Mouse (Mus musculus) heart, adult 2 months (tissue): ENCODE results near the gene Rnf25. TPM values are rescaled to one million over a fixed set of nuclear protein-coding genes. Genes with fewer than 3 reads are reported as not detected.

Experiments
- DNase-seq, 2 experiments: peaks; one replicate each; pipeline ENCODE4 v3.0.0; 2021
- H3K27ac ChIP-seq: fragments of 200-600 bp; 2 replicates; pipeline ENCODE4 v1.8.1; 2022
- H3K27me3 ChIP-seq: fragments of 200-500 bp; 2 replicates; pipeline ENCODE4 v1.6.1; 2012; ENCODE audit warnings: mild to moderate bottlenecking, low read length, inconsistent platforms, mixed read lengths; ENCODE audit not compliant: control insufficient read depth, insufficient read depth
- H3K36me3 ChIP-seq: fragments of 200-500 bp; 2 replicates; pipeline ENCODE4 v1.6.1; 2012; ENCODE audit warnings: low read length, inconsistent platforms; ENCODE audit not compliant: control insufficient read depth, insufficient read depth
- H3K4me1 ChIP-seq: fragments of 200-500 bp; 2 replicates; pipeline ENCODE4 v1.6.1; 2011; ENCODE audit warnings: low read length; ENCODE audit not compliant: control insufficient read depth, insufficient read depth
- H3K4me3 ChIP-seq: fragments of 200-600 bp; 2 replicates; pipeline ENCODE4 v1.8.1; 2022
- H3K79me2 ChIP-seq: fragments of 200-500 bp; replicated peaks from 2 replicates; pipeline ENCODE4 v1.6.1; 2012; ENCODE audit warnings: mild to moderate bottlenecking, inconsistent platforms, low read length, moderate library complexity, mixed read lengths; ENCODE audit not compliant: control insufficient read depth, insufficient read depth
- H3K9ac ChIP-seq: fragments of 200-500 bp; 2 replicates; pipeline ENCODE4 v1.6.1; 2012; ENCODE audit warnings: low read depth, mild to moderate bottlenecking, control low read depth, inconsistent platforms, low read length, mixed read lengths
- CTCF ChIP-seq: fragments of 200-600 bp; IDR thresholded peaks from 2 replicates; pipeline ENCODE4 v1.8.1; 2022; ENCODE audit warnings: antibody characterized with exemption, mild to moderate bottlenecking, moderate library complexity
- EP300 ChIP-seq: fragments of 200-500 bp; IDR thresholded peaks from 2 replicates; pipeline ENCODE4 v1.6.1; 2011; ENCODE audit warnings: low read depth, low read length, control low read depth; ENCODE audit not compliant: insufficient read depth
- POLR2A ChIP-seq: fragments of 200-500 bp; IDR thresholded peaks from 2 replicates; pipeline ENCODE4 v1.6.1; 2011; ENCODE audit warnings: mild to moderate bottlenecking, low read depth, low read length, control low read depth; ENCODE audit not compliant: insufficient read depth
- WGBS: fragments of 180-500 bp; shearing (Covaris S2); methylation state at CpG from one replicate; pipeline ENCODE4 v1.1.7; 2018; 5-methylcytosine and 5-hydroxymethylcytosine counted together
- intact Hi-C: fragments of 180-260 bp; cut with DNase I; formaldehyde crosslinking; loops from one replicate; pipeline ENCODE4 v1.15.1; 2025
- long read RNA-seq: library from polyadenylated mRNA; stranded (forward); transcript quantifications from one replicate; pipeline ENCODE4 v2.0.0, GENCODE M21; 2021
- polyA plus RNA-seq: library from polyadenylated mRNA; depleted of rRNA; stranded (reverse); fragments of >200 nt; gene quantifications from 2 replicates; pipeline ENCODE4 v1.2.3, GENCODE M21; 2012; rRNA removed
- total RNA-seq, 2 experiments: library from RNA; stranded (reverse); gene quantifications; 2 replicates each; pipeline ENCODE4 v1.2.3; 2021

Gene Rnf25
- total RNA-seq: 10 to 100 TPM; 15.9 to 20.5 TPM
- 33.0 and 50.6 TPM in 2 replicates for polyA plus RNA-seq
- long read RNA-seq, partial matches to known transcripts: 0 of 1 reads
- long read RNA-seq, other reads (novel, unspliced or antisense): 1 of 1 reads

DNA sequence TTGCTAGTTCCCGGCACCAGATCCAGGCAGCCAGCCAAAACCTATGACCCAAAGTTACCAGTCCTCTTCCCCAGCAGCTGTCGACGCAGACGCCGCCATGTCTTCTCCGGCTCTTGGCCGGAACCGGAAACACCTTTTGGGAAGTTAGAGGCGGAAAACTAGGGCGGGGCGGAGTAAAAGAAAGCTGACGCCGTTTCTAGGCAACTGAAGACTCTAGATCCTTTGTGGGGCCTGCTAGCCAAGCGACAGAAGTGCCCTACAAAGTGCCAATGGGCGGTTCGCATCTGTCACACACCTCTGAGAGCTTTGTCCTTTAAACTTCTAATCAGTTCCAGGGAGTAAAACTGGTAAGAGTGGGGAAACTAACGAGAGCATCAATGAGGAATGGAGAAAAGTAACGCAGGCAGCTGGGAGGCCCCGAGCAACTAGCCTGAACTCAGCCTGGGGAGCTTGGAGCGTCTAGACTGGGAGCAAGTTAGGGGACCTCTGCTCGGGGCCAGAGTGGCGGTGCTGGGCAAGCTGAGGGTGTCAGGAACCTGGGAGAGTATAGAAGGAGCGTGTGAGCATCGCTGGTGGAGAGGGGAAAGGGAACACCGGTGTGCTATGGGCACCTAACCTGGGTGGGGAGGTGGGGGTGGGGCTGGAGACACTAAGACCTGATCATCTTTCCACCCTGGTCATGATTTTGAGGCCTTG lies at the start of gene Rnf25, which contains the start of gene Stk36:
Gene Rnf25, minus strand, starts transcription at position 131 of the 696 bp plus-strand sequence.
Gene Stk36, plus strand, starts transcription at position 179 of the 696 bp plus-strand sequence.
- peak within 1 kb of the TSS; percentile 84 for H3K27ac ChIP-seq
- peak; percentile 86 to 90 for DNase-seq
- H3K27me3 ChIP-seq: no peaks in the 10 kb centered on the region
- H3K4me3 ChIP-seq: peak within 1 kb of the TSS; percentile 81
- 10% methylated on average over 25 of the region's 25 CpGs for WGBS
- TF ChIP-seq EP300 (no peak), POLR2A (peak; percentile 97), CTCF (no peak)
- no peaks in the 10 kb centered on the region for H3K79me2 ChIP-seq
- intact Hi-C loops: loop anchor here (1.0 to 5.0 kb wide), 2 partner anchors 13 to 161 kb away; partner anchors contain the start of genes Bcs1l and Zfp142
- no peaks in the 10 kb centered on the region for H3K36me3 ChIP-seq
- peak within 1 kb of the TSS; percentile 76 for H3K9ac ChIP-seq
- peaks cover 1% of the 10 kb centered on the region for H3K4me1 ChIP-seq

DNA sequence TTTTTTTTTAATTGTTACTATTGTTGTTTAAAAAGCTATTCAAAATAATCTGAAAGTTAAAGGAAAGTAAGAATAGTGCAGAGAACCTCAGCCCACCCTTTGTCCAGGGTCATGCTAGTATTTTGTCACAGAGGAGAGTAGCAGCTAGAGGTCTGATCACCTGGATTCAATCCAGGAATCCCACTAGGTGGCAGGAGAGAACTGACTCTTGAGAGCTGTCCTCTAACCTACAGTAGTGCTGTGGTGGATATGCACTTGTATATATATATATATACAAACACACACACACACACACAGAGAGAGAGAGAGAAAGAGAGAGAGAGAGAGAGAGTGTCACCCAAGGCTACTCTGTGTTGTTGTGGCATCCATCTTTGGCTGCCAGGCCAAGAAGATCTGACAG lies 42.7 kb upstream of the Rnf25 start:
- Histone ChIP-seq H3K9ac (no peak overlapping the region), H3K27ac (no peak overlapping the region), H3K4me1 (no peaks in the 10 kb centered on the region), H3K4me3 (no peak overlapping the region), H3K79me2 (no peaks in the 10 kb centered on the region), H3K27me3 (no peaks in the 10 kb centered on the region), H3K36me3 (no peaks in the 10 kb centered on the region)
- intact Hi-C loops: no loop called here
- DNase-seq: no peak
- TF ChIP-seq CTCF (peak; percentile 60), EP300 (no peak), POLR2A (no peak)

DNA sequence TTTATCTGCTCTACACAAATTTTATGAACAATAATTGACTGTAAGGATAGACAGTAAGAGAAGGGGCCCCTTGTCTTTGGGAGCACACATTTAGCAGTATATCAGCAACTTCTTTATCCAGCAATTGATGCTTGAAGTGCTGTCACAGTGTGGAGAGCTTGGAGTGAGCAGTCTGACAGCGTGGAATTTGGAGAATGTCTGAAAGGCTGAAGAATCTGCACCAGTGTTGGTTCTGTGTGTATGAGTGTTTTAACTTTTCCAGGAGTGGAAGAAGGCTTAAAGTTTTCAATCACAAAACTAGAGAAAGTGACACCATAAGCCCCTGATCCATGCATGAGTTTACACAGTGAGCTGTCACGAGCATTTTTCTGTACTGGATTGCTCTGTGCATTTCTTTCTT lies 42.3 kb upstream of the Rnf25 start:
- H3K79me2 ChIP-seq: no peaks in the 10 kb centered on the region
- H3K36me3 ChIP-seq: no peaks in the 10 kb centered on the region
- 67% methylated on average over 2 of the region's 2 CpGs for WGBS
- no peak overlapping the region for H3K9ac ChIP-seq
- no peak overlapping the region for H3K4me3 ChIP-seq
- H3K27me3 ChIP-seq: no peaks in the 10 kb centered on the region
- DNase-seq: no peak
- H3K27ac ChIP-seq: no peak overlapping the region
- intact Hi-C loops: no loop called here
- no peaks in the 10 kb centered on the region for H3K4me1 ChIP-seq
- TF ChIP-seq EP300: no peak
- no peak for TF ChIP-seq POLR2A
- TF ChIP-seq CTCF: no peak

DNA sequence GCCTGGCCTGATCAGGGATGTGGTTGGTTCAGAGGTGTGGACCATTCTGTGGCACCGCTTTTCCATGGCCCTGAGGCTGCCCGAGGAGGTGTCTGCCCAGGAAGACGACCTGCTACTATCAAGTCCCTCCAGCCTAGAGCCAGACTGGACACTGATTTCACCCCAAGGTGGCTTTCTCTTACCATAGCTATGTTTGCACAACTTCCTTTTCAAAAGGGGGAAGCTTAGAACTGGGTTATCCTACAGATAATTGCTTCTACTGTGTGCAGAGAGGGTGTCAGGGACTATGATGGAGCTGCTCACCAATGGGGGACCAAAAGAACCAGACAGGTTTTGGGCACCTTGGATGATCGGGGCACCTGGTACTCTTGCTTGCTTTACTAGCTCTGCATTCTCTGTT lies 31.5 kb upstream of the Rnf25 start:
- H3K36me3 ChIP-seq: no peaks in the 10 kb centered on the region
- intact Hi-C loops: no loop called here
- 78% methylated on average over 4 of the region's 4 CpGs for WGBS
- DNase-seq: no peak
- no peak for TF ChIP-seq POLR2A
- TF ChIP-seq EP300: no peak
- no peak for TF ChIP-seq CTCF
- no peaks in the 10 kb centered on the region for H3K27me3 ChIP-seq
- no peak overlapping the region for H3K9ac ChIP-seq
- no peak overlapping the region for H3K4me3 ChIP-seq
- no peak overlapping the region for H3K27ac ChIP-seq
- H3K79me2 ChIP-seq: no peaks in the 10 kb centered on the region
- H3K4me1 ChIP-seq: no peaks in the 10 kb centered on the region

DNA sequence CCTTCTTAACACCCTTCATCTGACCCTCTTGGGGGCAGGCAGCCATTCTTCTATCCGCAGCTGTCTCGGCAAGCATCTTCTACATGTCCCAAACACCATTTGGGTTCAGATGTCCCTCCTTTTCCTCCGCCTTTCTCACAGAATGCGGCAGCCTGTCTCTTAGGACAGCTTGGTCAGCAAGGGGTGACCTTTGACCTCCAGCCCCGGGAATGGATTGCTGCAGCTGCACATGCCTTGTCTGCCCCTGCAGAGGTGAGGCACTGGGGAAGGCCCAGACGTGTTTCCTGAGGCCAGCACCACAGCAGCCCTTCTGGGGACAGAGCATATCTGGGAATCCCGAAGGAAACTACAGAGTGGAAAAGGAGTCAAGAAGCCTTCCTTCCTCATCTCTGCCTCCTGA lies 26.8 kb upstream of the Rnf25 start:
- DNase-seq: no peak
- Histone ChIP-seq H3K79me2 (no peaks in the 10 kb centered on the region), H3K27ac (no peak overlapping the region), H3K36me3 (no peaks in the 10 kb centered on the region), H3K27me3 (no peaks in the 10 kb centered on the region), H3K4me1 (no peaks in the 10 kb centered on the region), H3K4me3 (no peak overlapping the region), H3K9ac (no peak overlapping the region)
- TF ChIP-seq CTCF: no peak
- TF ChIP-seq POLR2A: no peak
- no peak for TF ChIP-seq EP300
- intact Hi-C loops: no loop called here
- 58% methylated on average over 7 of the region's 7 CpGs for WGBS

DNA sequence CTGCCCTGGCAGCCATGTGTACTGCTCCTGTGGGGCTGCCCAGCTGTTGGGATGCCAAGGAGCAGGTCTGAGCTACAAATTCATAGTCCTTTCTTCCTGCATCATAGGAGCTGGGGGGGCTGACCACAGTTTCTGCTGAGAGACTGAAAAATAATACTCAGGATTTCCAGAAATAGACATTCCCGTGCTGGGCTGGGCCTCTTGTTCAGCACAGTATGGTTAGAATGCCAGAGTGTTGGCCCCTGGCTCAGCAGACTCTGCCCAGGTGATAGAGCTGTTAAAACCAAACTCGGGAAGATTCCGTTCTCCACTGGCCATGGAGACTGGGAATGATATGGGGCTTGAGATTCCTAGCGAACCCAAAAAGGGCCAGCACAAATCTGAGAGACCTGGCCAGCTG lies 24.9 kb upstream of the Rnf25 start:
- Histone ChIP-seq H3K27me3 (no peaks in the 10 kb centered on the region), H3K4me1 (no peaks in the 10 kb centered on the region), H3K79me2 (no peaks in the 10 kb centered on the region), H3K9ac (no peak overlapping the region), H3K36me3 (no peaks in the 10 kb centered on the region), H3K27ac (no peak overlapping the region), H3K4me3 (no peak overlapping the region)
- intact Hi-C loops: no loop called here
- DNase-seq: no peak
- TF ChIP-seq POLR2A (no peak), CTCF (no peak), EP300 (no peak)
- WGBS: 64% methylated on average over 4 of the region's 4 CpGs
